Mouse (Mus musculus): ENCODE data around the gene Ptpdc1.

Ptpdc1 gene

DNA sequence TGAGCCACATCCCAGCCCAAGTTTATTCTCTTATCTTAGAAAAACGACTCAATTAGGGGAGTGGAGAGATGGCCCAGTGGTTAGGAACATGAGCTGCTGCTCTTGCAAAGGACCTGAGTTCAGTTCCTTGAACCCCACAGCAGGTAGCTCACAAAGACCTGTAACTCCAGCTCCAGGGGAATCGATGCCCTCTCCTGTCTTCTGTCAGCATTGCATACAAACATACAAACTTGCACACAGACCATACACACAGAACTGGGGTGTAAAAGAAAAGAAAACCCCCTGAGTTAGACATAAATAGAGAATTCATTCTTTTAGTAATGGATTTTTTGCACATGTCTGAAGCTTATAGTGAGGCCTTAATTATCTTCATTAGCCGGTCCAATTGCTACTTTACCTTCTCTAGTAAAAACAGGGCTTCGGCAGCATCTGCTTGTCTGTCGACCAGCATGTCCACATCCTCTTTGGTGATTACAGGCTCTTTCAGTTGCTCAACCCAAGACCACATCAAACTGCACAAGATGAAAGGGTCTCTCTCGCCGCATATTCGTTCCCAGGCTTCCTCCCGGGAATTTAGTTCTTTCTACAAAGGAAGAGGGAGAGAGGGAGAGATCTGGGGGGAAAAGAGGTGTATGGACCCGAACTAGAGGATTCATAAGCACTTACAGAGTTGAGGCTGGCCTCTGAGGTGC is 42.6 kb downstream of the Ptpdc1 start:
- DNase-seq = no peak

DNA sequence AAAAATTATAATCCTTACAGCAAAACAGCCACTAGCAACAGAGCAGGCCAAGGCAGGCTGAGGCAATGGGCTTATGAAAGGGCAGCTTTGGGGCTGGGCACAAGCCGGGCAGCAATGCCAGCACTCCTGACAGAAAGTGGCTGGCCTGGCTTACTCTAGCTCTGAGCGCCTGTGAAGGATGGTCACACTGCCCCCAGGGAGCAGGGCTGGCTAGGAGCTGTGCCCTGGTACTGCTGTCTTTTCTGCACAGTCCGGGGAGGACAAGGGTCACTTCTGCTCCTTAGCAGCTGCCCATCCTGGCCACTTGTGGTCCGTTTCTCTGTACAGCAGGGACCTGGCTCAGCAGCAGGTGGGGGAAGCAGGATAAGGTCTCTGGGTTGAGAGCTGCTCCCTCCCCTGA is 46.8 kb downstream of the Ptpdc1 start:
- no peak for DNase-seq

DNA sequence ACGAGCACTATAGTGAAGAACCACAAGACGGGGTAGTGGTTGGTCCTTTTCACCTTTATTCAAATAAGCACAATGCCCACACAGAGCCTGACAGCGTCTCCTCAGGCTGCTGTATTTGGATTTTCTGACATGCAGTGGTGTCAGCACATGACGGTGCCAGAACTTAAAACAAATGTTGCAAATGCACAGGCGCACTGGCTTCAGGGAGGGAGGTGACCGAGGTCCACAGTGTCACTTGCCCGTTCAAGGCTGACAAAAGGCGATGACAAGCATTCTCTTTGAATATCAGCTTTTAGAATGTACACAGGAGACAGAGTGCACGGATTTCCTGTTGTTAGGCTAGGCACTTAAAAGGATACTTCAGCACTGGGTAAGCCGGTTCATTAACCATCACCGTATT is 47.6 kb downstream of the Ptpdc1 start:
- DNase-seq = no peak

DNA sequence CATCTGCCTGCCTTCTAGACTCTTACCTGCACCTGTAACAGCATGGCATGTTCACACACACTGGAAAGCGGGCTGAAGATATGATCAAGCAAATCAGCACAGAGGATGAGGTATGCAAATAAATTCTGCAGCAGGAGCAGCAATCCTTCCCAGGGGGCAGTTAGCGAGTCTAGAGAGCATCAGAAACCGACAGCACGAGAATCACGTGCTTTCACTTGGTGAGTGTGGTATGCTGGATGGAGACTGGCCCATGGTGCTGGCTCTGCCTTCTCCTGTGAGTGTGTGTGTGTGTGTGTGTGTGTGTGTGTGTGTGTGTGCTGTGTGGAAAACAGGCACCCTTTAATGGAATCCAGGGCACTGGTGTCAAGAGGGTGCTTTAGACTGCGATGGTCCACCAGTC is 48.5 kb downstream of the Ptpdc1 start:
- no peak for DNase-seq

DNA sequence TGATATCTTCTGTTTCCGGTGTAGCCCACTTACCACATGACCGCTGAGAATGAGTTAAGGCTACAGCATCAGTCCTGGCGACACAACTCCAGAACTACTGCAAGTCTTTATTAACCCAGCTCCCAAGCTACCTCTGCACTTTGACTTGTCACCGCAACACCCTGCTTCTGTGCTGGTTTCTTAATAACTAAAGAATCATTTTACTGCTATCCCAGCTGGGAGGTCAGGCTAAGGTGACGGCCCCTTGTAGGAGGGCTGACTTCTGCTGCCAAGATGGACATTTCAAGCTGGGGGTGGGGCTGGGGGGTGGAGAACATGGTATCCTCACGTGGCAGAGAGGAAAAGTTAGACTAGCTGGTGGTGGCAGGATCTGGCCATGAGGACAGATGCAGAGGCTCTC is 50.7 kb downstream of the Ptpdc1 start:
- DNase-seq = no peak

DNA sequence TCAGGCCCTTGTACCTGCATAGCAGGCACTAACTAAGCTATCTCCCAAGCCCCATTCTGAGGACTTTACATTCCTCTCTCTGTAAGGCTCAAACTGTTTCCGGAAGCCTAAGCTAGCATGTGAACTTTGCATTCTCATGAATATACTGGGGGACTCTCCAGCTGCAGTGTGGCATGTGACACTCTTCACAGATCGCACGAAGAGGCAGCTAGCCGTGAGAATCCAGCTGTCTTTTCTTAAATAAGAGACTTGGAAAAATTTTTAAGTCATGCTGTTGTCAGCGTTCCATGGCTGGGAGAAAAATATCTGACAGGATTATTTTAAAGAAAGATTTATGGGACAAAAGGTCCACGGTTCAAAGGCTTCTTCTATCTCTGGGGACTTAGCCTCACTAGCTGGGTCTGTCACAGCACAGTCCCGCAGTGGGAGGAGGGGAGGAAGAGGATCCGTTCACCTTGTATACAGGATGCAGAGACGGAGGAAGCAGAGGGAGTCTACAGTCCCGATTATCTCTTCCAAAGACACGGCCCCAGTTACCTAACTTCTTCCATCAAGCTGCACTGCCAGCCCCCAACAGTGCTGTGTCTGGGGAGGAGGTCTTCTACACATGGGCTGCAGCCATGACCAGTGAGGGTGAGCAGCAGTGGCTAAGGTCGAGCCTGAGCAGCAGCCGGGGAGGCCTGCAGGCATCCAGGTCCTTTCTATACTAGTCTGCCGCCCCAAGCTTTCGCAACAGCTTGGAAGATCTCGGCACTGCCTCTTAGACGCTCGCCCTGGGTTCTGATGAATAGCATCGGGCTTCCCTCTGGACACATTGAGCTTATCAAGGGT is 51.7 kb downstream of the Ptpdc1 start:
- no peak for DNase-seq

DNA sequence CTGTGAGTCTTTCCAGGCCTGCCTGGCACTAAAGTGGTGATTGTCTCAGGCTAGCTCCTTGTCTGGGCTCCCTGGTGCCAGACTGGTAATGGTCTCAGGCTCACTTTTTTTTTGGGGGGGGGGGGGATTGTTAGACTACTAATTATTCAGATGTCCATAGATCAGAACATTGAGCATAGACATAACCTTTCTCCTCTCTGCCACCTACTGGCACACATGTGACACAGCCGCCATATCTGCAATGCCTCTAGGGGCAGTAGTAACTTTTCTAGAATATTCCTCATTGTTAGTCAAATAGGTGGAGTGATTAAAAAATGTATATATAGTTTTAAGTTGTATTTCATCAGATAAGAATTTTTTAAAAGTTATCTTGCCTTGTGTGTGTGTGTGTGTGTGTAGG is 53.3 kb downstream of the Ptpdc1 start:
- peak; percentile 63 for DNase-seq

DNA sequence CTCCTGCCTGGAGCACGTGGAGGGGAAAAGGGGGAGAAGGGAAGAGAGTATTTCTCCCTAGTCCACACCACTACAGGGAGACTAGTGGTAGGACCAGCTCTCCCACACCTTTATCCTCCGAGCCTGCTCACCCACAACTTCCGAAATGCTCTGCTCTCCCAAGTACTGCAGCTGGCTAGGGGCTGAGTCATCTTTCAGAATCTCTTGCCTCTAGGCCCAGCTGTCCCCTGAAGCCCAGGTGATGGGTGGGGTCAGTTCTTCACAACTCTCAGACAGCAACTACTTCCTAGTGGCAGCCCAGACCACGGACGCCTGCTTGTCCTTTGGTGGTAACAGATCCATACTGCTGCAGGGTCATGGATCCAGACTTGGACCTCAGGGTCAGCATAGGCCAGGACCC is 54.2 kb downstream of the Ptpdc1 start:
- no peak for DNase-seq

DNA sequence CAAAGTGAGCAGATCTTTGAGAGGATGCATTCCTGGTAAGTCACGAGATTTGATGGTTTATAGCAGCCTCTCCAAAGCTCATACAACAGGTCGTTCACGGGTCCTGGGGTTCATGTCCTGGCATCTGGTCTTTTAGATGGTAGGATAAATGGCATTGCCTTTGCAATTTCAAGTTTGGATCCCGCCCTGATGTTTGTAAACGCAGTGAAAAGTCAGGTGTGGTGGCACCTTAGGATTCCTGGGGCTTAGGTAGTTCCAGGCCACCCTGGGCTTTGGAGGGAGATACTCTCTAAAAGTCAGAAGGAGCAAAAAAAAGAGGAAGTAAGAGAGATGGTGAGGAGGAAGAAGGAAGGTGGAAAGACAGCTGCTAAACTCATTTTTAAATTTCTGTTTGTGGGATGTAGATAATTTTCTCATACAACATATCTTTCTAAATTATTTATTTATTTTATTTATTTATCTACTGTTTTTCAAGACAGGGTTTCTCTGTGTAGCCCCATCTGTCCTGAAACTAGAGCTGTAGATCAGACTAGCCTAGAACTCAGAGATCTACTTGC is 55.8 kb downstream of the Ptpdc1 start:
- no peak for DNase-seq

DNA sequence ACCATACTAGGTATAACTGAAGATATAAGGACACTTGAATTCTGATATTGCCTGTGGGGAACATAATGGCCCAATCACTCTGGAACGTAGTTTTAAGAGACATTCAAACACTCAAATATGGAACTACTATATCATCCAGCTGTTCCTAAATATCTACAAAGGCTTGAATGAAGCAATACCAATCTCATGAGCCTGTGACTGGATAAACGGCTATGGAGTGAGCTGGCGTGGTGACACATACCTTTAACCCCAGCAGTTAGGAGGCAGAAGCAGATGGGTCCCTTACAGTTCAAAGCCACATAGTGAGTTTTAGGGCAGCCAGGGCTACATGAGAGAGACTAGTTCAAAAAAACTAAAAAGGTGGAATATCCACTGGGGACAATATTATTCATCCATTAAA is 57.8 kb downstream of the Ptpdc1 start:
- DNase-seq = no peak

DNA sequence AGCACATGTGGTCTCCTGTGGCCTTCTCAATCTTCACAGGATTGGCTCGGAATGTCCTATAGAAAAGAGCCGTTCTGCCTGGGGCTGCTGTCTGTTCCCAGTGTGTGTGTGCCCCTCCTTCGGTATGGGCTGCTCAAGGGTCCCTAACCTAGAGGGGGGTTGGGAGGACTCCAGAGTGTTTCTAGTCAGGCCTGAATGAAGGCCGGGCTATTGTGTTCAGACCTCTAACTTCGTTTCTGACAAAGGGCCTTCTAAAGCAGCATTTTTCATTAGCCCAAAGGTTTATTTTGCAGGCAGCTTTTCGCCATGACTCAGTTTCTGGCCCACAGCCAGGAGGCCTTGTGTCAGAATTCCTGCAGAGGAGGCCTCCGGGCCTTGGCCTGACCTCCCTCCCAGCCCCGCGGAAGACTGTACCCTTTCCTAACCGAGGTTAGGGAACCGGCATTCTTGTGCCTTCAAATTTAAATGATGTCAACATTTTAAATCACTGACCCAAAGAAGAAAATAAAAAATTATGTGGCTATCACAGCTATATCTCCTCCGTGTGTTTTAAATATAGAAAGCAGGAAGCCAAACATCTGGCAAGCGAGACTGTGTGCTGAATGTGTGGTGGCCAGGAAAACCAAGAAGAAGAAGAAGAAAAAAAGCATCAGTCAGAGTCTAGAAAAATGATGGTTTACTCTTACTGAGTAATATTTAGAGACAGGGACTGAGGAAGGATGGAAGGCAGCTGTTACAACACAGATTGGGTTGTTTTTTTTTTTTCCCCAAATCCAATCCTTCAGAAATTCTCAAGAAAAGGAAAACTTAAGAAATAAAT is 59.1 kb downstream of the Ptpdc1 start:
- no peak for DNase-seq

DNA sequence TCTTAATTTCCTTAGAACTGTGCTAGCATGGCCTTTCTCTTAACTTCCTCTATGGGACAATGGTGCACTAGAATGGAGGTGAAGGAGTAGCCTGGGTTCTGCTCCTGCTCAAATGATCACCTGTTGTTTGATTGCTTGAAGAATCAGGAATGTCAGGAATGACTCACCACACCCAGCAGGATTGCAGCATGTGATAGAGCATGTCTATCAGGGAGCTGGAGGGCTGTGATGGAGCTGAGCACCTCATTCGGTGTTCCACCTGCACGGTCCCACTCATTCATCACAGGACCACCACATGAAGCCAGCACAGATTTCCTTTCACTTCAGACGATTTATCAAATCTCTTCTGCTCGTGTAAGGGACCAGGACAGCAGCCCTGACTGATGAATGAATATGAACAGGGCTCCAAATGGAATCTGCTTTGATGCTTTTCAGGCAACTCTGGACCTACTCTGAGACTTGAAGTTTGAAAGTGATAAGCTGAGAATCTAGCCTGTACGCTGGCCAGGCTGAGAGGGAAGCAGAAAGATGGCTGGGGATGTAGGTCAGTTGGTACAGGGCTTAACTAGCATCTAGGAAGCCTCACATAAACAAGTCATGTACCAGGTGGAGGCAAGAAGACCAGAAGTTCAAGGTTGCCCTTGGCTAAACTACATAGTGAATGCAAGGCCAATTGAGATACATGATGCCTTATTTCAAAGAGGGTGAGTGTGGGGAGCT is 60.4 kb downstream of the Ptpdc1 start:
- DNase-seq = no peak

DNA sequence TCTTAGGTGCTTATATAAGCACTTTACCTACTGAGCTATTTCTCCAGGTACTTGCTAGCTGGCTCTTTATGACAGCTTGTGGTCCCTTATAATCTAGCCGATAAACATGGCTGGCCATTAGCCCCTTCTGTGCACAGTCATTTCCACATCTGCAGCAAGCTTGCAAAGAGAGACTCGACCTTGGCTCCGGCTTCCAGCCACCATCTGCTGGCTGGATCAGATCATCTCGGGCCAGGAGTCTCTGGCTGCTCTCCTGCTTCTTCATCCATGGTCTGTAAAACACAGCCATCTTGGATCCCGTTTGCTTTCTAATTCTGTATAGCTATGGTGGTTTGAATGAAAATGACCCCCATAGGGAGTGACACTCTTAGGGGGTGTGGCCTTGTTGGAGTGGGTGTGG is 63.1 kb downstream of the Ptpdc1 start:
- no peak for DNase-seq

DNA sequence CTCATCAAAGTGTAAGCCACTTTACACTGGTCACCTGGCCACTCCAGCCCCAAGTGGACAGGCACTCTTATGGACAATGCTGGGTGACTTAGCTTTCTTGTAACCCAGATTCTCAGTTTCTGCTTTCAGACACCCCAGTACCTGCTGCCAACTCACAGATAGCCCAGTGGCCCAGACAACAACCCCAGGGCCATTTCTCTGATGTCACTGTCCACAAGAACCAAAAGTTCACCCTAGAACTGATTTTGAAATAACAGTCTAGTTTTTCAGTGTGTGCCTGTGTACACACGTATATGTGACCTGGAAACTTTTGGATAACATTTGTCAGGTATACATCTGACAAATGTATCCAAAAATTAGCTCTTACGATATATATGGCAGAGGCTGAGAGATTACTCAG is 64.0 kb downstream of the Ptpdc1 start:
- DNase-seq = no peak

DNA sequence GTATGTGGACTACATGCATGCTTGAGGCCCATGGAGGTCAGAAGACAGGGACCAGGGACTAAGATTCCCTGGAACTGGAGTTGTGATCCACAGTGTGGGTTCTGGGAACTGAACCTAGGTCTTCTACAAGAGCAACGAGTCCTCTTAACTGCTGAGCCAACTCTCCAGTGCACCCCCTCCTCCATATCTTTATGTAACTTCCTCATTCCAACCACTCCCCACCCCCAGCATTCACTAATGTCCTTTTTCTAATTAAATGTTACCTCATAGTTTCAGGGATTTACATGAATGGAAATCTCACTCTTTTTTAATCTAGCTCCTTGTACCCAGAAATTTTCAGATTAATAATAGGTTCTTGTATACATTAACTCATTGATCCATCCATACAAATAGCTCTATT is 69.5 kb downstream of the Ptpdc1 start:
- DNase-seq = no peak

DNA sequence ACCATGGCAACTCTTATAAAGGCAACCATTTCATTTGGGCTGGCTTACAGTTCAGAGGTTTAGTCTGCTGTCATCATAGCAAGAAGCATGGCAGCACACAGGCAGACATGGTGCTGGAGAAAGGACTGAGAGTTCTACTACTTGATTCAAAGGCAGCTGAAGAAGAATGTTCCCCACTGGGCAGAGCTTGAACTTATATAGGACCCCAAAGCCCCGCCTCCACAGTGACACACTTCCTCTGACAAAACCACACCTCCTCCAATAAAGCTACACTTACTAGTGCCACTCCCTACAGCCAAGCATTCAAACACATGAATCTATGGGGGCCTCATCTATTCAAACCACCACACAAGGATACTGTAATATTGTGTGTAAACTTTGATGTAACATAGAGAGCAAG is 70.9 kb downstream of the Ptpdc1 start:
- DNase-seq = no peak

DNA sequence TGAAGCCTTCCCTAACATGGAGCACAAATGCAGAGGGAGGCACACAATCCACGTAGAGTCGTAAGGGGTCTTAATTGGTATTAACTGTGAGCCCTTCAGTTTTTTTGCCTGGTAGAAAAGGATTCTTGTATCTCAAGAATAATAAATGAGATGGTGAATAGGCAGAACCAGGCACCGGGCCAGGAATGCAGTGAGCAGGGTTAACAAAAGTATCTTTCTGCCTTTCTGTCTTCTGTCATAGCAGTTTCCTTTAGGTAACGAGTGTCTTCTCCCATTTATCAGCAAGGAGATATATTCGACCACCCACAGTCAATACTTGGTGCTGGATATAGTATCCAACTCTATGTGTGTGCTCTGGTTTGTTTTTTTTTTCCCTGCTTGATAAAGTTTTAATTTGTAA is 72.0 kb downstream of the Ptpdc1 start:
- DNase-seq = no peak

DNA sequence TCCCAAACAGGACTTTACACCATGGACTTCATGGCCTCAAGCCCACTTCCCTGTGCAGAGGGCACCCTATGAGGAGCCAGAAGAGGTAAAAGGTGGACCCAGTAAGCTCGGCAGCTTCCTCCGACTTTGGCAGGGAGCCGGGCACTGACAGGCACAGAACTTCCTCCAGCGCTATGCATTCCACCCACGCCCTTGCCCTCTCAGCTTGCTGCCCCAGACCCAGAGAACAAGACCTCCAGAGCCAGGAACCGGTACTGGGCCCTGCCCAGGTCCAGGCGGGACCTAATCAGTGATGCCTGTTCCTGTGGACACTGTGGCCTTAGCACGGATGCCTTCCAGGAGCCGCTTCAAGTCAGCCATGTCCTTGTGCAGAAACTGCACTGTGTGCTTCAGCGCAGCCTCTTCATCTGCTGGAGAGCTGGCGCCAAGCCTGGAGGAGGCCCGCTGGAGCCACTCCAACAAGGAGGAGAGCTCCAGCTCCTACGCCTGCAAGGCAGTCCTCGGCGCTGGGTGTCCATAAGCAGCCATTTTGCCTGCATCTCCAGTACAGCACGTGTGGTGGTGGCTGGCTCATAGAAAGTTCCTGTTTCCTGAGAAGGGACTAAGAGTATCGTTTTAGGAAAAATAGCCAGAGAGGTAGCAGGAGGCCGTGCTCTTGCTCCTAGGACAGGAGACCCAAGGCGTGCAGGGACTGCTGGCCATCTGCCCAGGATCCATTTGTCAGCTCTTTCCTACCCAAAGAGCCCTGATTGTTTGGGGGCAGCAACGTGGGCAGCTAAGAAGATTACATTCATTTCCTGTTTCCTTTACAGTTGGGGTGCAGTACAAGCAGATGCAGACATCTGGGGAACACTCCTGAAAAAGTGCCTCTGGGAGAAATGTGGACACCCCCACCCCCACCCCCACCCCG is 73.0 kb downstream of the Ptpdc1 start:
- DNase-seq = no peak

DNA sequence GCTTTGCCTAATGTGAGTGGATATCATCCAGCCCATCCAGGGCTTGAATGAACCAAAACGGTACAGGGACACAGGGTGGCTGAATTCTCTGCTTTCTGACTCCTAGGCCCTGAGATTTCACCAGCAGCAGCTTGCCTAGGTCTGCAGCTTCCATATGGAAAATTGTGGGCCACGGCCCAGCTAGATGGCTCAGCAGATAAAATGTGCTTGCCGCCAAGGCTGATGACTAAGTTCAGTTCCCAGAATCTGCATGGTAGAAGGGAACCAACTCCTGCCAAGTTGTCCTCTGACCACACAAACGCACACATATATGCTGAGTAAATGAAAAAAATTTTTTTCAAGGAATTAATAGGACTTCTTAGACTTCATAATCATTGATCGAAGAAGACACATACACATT is 77.2 kb downstream of the Ptpdc1 start:
- no peak for DNase-seq

DNA sequence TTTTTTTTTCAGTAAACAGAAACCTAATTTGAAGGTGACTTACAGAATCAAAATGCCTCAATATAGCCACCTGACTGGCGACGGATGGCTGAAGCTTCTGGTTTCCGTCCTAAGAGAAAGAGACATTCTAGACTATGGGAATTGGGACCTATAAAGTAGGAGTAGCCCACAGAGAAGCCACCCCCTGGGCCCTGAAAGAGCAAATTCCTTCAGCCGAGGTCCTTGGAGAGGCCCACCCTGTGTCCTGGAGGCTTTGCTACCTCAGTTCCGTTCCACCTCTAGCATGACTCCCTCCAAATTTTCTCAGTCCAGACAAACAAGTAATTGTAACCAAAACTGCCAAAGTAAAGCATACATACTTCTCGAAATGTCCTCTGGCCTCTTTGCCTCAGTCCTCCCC is 77.8 kb downstream of the Ptpdc1 start:
- no peak for DNase-seq

DNA sequence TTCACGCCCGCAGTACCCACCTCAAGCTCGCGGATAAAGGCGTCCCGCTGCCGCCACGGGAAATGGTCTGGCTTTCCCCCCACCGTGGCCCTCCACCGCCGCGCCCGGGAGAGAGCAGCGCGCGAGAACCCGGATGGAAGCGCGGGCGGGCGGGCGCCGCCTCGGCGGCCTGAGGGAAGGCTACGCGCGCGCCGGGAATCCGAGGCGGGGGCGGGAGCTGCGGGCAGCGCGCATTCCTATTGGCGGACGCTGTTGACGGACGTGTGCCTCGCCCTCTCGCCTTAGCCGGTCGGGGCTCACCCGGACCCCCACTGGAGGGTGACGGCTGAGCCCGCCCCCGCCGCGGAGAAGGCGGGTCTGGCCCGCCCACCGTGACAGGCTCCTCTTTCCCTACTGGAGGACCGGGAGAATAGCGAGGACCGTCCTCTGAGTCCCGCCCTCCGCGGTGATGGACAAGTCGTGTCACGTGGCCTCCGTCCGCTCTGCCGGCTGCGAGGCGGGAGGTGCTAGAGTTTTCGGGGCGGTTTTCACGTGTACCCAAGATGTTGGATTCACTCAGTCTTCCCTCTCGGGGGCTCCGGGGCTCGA is 79.0 kb downstream of the Ptpdc1 start:
- DNase-seq = peak; percentile 98
